Mouse (Mus musculus) C2C12 (cell line): ENCODE data around the gene Zmym1.

Source experiments
- CEBPB ChIP-seq: IDR thresholded peaks from one replicate; pipeline ENCODE4 v1.6.1; 2011; ENCODE audit warnings: low read depth, mild to moderate bottlenecking, control low read depth, moderate library complexity
- CTCF ChIP-seq: IDR thresholded peaks from one replicate; pipeline ENCODE4 v1.5.1; 2011; ENCODE audit not compliant: control insufficient read depth, insufficient read depth, insufficient read length
- FOSL1 ChIP-seq: IDR thresholded peaks from one replicate; pipeline ENCODE4 v1.8.0; 2011; ENCODE audit warnings: mild to moderate bottlenecking, low read length; ENCODE audit not compliant: poor library complexity, insufficient read depth, severe bottlenecking
- MAX ChIP-seq: IDR thresholded peaks from one replicate; pipeline ENCODE4 v1.6.1; 2011; ENCODE audit warnings: mild to moderate bottlenecking, control low read depth
- MYOD1 ChIP-seq: IDR thresholded peaks from one replicate; pipeline ENCODE4 v1.6.1; 2011; ENCODE audit warnings: low read depth; ENCODE audit not compliant: control insufficient read depth, insufficient read length
- MYOG ChIP-seq: IDR thresholded peaks from one replicate; pipeline ENCODE4 v1.6.1; 2011; ENCODE audit not compliant: control insufficient read depth, insufficient read length; ENCODE audit errors: extremely low read depth
- USF1 ChIP-seq: IDR thresholded peaks from one replicate; pipeline ENCODE4 v1.6.1; 2011; ENCODE audit warnings: low read depth, mild to moderate bottlenecking, control low read depth, moderate library complexity

GRCm38 (mm10) chr4:127004384-127004783 lies 56.6 kb downstream of the Zmym1 start:
- TF ChIP-seq CTCF (no peak), MYOG (no peak), FOSL1 (no peak), MAX (no peak), USF1 (no peak), CEBPB (no peak), MYOD1 (no peak)
